Mouse (Mus musculus): ENCODE results near the gene Gfm2.

The Gfm2 gene

DNA sequence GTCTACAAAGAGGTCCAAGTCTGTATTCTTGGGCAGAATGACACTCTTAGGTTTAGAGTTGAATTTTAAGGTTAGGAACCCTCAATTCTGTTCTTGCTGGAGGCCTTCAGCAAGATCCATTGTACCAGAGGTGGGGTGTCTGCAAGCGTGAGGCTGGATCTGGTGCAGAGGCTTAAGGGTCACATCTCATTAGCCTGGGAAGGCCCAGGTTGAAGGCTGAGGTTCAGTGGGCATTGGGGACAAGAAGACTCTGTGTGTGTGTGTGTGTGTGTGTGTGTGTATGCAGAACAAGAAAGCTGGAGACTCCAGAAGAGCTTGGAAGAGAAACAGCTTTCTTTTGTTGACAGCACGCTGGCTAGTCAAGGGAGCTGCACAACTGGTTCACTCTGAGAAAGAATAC, 68.3 kb downstream of the Gfm2 start:
- ChIA-PET CTCF (interaction anchor here in 3 of 4 experiments (0.6 to 1.4 kb wide), 8 partner anchors 9 to 732 kb away, joined by 3 to 6 read pairs (median 3); no protein-coding TSS in a partner anchor), POLR2A (interaction anchor here in 3 of 4 experiments (0.5 to 19.2 kb wide), 19 partner anchors 8 to 1642 kb away, joined by 3 to 191 read pairs (median 7); partner anchors contain the start of genes Gfm2 (in 1 of the 3), Hexb (in 1 of the 3) and Nsa2 (in 1 of the 3))

GRCm38 (mm10) chr13:97207472-97208111, 69.9 kb downstream of the Gfm2 start:
- CTCF ChIA-PET, result interaction anchor here in 2 of 4 experiments (0.5 to 1.5 kb wide), 4 partner anchors 9 to 923 kb away, joined by 3 to 4 read pairs (median 4); partner anchors contain the start of gene Hexb (in 1 of the 2)
- POLR2A ChIA-PET, result interaction anchor here in 3 of 4 experiments (0.5 to 6.9 kb wide), 38 partner anchors 8 to 613 kb away, joined by 3 to 53 read pairs (median 4); partner anchors contain the start of genes Hexb (in 3 of the 3), Enc1 (in 2 of the 3), Gfm2 (in 2 of the 3) and Nsa2 (in 2 of the 3)

- POLR2A ChIA-PET, result interaction anchor here in 3 of 4 experiments (0.6 to 6.9 kb wide), 31 partner anchors 7 to 612 kb away, joined by 3 to 53 read pairs (median 4); partner anchors contain the start of genes Hexb (in 3 of the 3), Enc1 (in 1 of the 3), Gfm2 (in 1 of the 3) and Nsa2 (in 1 of the 3)
- CTCF ChIA-PET, result interaction anchor here in 2 of 4 experiments (0.5 to 1.5 kb wide), 3 partner anchors 10 to 922 kb away, joined by 3 to 4 read pairs (median 4); partner anchors contain the start of gene Hexb (in 1 of the 2)
These were observed 70.4 kb downstream of the Gfm2 start for GRCm38 (mm10) chr13:97208112-97208478.

- POLR2A ChIA-PET, result interaction anchor here in 2 of 4 experiments (0.6 to 6.9 kb wide), 19 partner anchors 9 to 682 kb away, joined by 3 to 53 read pairs (median 5); partner anchors contain the start of genes Gfm2 (in 1 of the 2), Hexb (in 1 of the 2) and Nsa2 (in 1 of the 2)
- CTCF ChIA-PET, result interaction anchor here in 2 of 4 experiments (0.6 to 1.5 kb wide), 3 partner anchors 10 to 14 kb away, joined by 3 to 4 read pairs (median 3); partner anchors contain the start of gene Hexb (in 1 of the 2)
These were observed 70.8 kb downstream of the Gfm2 start for GRCm38 (mm10) chr13:97208500-97209010.

DNA sequence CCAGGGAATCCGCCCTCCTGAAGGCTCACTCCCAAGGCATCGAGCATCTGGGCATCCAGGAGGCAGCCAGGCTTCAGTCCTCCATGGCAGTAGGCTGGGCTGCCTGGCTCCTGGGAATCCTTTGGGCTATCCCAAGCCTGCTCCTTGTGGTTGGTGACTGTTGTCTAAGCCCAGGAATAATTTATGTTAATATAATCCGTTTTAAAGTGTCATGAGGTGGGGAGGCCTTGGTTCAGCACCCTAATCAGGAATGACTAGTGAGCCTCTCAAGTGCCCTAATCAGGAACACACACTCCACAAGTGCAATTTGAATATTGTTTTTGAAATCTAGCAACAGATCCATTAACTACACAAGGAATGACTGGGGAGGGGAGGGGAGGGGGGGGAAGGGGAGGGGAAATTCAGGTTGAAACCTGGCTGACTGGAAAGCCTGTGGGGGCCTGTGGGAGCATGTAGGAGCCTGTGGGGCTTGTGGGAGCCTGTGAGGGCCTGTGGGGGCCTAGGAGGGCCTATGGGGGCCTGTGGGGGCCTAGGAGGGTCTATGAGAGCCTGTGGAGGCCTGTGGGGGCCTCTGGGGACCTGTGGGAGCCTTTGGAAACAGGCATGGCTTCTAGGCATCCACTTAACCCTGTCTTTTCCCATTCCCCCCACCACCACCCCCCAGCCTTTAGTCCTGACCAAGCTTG, 77.0 kb downstream of the Gfm2 start:
- CTCF ChIA-PET, result interaction anchor here in 1 of 4 experiments (0.7 kb wide), 1 partner anchor 256 kb away, joined by 12 read pairs; no protein-coding TSS in a partner anchor
- POLR2A ChIA-PET, result interaction anchor here (0.6 to 3.9 kb wide), 18 partner anchors 7 to 323 kb away, joined by 3 to 15 read pairs (median 4); partner anchors contain the start of genes Hexb (in 2 of the 4) and Enc1 (in 1 of the 4)

GRCm38 (mm10) chr13:97215563-97215962, 77.8 kb downstream of the Gfm2 start:
- ChIA-PET CTCF (interaction anchor here in 2 of 4 experiments (0.7 to 0.9 kb wide), 2 partner anchors 10 to 255 kb away, joined by 3 to 12 read pairs; no protein-coding TSS in a partner anchor), POLR2A (interaction anchor here (0.6 to 3.4 kb wide), 23 partner anchors 8 to 604 kb away, joined by 3 to 15 read pairs (median 4); partner anchors contain the start of genes Enc1 (in 1 of the 4) and Hexb (in 1 of the 4))

GRCm38 (mm10) chr13:97216196-97216595, 78.5 kb downstream of the Gfm2 start:
- CTCF ChIA-PET, result interaction anchor here in 1 of 4 experiments (0.9 kb wide), 1 partner anchor 10 kb away, joined by 3 read pairs; no protein-coding TSS in a partner anchor
- POLR2A ChIA-PET, result interaction anchor here in 3 of 4 experiments (0.7 to 3.4 kb wide), 19 partner anchors 8 to 604 kb away, joined by 3 to 15 read pairs (median 4); partner anchors contain the start of genes Hexb (in 2 of the 3) and Enc1 (in 1 of the 3)

DNA sequence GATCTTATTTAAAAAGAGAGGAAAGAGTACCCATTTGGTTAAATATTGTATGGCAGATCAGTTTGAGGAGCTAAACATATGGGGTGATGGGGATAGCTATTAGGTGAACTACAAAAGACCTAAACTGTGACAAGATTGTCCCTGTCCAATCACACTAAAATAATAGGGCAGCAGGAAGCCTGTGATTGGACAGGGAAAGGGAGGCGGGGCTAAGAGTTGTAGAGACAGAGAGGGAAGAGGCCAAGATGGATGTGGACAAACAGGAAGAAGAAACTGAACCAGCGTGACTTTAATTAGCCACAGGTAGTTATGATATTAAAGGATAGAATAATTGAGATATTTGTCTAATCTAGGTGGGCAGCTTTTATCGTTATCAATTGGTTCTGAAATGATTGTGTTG, 82.3 kb downstream of the Gfm2 start:
- CTCF ChIA-PET, result interaction anchor here in 2 of 4 experiments (0.7 to 1.4 kb wide), 3 partner anchors 12 to 811 kb away, joined by 3 to 6 read pairs (median 4); no protein-coding TSS in a partner anchor
- POLR2A ChIA-PET, result interaction anchor here in 3 of 4 experiments (0.7 to 4.5 kb wide), 22 partner anchors 9 to 926 kb away, joined by 3 to 22 read pairs (median 5); partner anchors contain the start of genes Hexb (in 2 of the 3), Enc1 (in 1 of the 3), Gfm2 (in 1 of the 3) and Nsa2 (in 1 of the 3)

- ChIA-PET CTCF (interaction anchor here in 2 of 4 experiments (0.6 to 1.5 kb wide), 2 partner anchors 9 to 35 kb away, joined by 3 read pairs; no protein-coding TSS in a partner anchor), POLR2A (interaction anchor here in 3 of 4 experiments (0.6 to 1.9 kb wide), 12 partner anchors 8 to 86 kb away, joined by 3 to 7 read pairs (median 4); partner anchors contain the start of genes Enc1 (in 1 of the 3), Gfm2 (in 1 of the 3), Hexb (in 1 of the 3) and Nsa2 (in 1 of the 3))
These were observed 86.1 kb downstream of the Gfm2 start for GRCm38 (mm10) chr13:97223856-97224255.

- ChIA-PET CTCF (interaction anchor here in 3 of 4 experiments (0.5 to 1.5 kb wide), 4 partner anchors 8 to 17 kb away, joined by 3 to 4 read pairs (median 3); partner anchors contain the start of gene Enc1 (in 1 of the 3)), POLR2A (interaction anchor here in 3 of 4 experiments (0.6 to 1.9 kb wide), 14 partner anchors 9 to 247 kb away, joined by 3 to 7 read pairs (median 4); partner anchors contain the start of genes Enc1 (in 1 of the 3), Gfm2 (in 1 of the 3), Hexb (in 1 of the 3) and Nsa2 (in 1 of the 3))
These were observed 86.7 kb downstream of the Gfm2 start for GRCm38 (mm10) chr13:97224341-97224982.

DNA sequence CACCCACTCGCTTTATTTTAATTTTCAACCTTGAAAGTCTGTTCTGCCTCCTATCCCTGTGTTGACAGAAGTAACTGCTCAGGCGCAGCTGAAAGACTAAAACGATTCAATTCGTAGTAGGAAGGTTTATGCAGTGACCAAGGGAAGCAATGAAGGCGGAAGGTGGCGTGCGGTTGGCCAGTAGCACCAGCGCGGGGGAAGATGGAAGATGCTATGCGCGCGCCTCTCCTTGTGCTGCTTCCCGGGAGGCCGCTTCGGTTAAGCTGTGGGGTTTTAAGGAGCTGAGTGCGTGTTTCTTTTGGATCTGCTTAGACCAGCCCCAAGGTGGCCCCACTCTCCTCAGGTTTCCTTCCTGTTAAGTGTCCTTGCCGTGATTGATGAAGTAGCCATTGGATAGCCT, 87.4 kb downstream of the Gfm2 start:
- ChIA-PET POLR2A (interaction anchor here in 2 of 4 experiments (0.6 to 1.9 kb wide), 8 partner anchors 9 to 399 kb away, joined by 3 to 6 read pairs (median 4); no protein-coding TSS in a partner anchor), CTCF (interaction anchor here in 2 of 4 experiments (0.5 to 0.7 kb wide), 3 partner anchors 14 to 16 kb away, joined by 3 to 4 read pairs (median 3); partner anchors contain the start of gene Enc1 (in 1 of the 2))

DNA sequence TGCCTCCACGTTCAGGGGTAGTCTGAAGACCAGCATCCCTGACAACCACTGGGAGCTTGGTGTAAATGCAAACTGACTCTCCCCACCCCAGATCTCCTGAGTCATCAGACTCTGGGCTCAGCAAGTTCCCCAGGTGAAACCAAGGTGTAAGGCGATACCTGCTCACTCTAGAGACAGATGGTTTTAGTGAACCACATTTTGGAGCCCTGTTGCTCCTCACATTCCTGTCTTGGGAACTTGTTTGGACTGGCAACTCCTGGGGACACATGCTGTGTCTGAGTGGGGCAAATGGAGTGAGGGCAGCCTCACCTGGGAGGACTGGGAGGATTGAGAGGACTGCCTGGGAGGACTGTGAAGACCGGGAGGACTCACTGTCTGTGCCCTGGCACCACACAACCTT, 90.1 kb downstream of the Gfm2 start:
- POLR2A ChIA-PET, result interaction anchor here in 3 of 4 experiments (0.6 to 2.0 kb wide), 15 partner anchors 9 to 665 kb away, joined by 3 to 10 read pairs (median 4); partner anchors contain the start of genes Enc1 (in 1 of the 3) and Hexb (in 1 of the 3)
- CTCF ChIA-PET, result interaction anchor here in 2 of 4 experiments (0.5 to 1.0 kb wide), 2 partner anchors 13 to 324 kb away, joined by 3 to 4 read pairs; partner anchors contain the start of gene Enc1 (in 1 of the 2)

GRCm38 (mm10) chr13:97230101-97230500, 92.4 kb downstream of the Gfm2 start:
- CTCF ChIA-PET, result interaction anchor here in 1 of 4 experiments (0.7 kb wide), 1 partner anchor 114 kb away, joined by 5 read pairs; no protein-coding TSS in a partner anchor
- POLR2A ChIA-PET, result interaction anchor here in 3 of 4 experiments (0.6 to 3.4 kb wide), 8 partner anchors 10 to 584 kb away, joined by 3 to 14 read pairs (median 6); no protein-coding TSS in a partner anchor

Measured in embryonic stem cell, embryonic (primary cell).